Mouse (Mus musculus): ENCODE data around the gene Def6.

GRCm38 (mm10) chr17:28258325-28258724 is 50.7 kb downstream of the Def6 start:
- TF ChIP-seq CTCF (IDR thresholded peaks at IDR 0.05; ENCODE audit: control insufficient read depth, insufficient read depth, low read length), result no peak
- no peak for TF ChIP-seq POLR2A (IDR thresholded peaks at IDR 0.05; ENCODE audit: borderline replicate concordance, control insufficient read depth, low read depth, low read length)
